Mouse (Mus musculus) retina, embryonic 14.5 days (tissue): ENCODE data around the gene Tsga10ip.
A peak's percentile ranks its signal among the peaks of the same experiment; 100 is the strongest.
"Not testable (repeated sequence)": the region's sequence is repeated elsewhere in the genome, so short reads cannot be mapped to it uniquely, and the experiment has no call there.

Experiments
- DNase-seq: peaks from one replicate; pipeline ENCODE4 v3.0.0-alpha.2; 2015; ENCODE audit warnings: low spot score

Gene Tsga10ip

DNA sequence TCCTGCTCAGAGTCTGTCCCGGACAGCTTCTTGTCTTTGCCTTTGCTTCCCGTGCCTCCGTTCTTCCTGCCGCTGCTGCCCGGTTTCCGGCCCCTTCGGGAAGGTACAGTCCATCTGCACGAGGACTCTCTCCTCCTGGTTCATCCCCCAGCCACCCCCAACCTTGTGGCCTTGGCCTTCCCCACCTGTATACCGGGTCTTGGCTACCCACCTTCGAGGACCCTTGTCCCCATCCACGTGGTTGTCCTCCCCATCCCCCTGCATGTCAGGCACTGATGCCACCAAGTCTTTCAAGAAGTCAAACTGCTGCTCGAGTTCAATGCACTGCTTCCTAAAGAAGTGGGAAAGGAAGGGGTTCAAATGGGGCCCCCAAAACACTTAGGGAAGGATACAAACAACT lies 21.2 kb upstream of the Tsga10ip start:
- no peak for DNase-seq

DNA sequence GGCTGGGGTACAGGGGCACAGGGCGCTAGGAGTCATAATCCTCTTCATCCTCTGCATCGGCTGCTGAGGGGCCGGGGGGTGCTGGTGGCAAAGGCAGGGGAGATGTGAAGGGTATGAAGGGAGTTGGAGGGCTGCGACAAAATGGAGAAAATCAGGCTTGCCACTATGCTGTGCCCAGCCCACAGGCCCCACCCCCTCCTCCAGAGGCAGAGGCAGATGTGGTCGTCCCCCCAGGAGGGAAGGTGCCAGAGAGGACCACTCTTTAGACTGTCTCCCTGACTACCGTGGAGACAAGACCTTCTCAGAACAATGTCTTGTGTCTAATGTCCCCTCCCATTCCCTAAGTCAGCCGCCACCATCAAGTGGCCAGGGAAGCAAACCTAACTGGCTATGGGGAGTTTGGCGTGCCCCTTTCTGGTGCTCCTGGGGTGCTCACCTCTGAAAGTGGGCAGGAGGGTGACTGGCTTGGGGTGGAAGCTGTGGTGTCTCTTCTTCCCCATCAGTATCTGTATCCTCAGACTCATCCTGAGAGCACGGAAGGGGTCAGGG lies 20.6 kb upstream of the Tsga10ip start:
- no peak for DNase-seq

DNA sequence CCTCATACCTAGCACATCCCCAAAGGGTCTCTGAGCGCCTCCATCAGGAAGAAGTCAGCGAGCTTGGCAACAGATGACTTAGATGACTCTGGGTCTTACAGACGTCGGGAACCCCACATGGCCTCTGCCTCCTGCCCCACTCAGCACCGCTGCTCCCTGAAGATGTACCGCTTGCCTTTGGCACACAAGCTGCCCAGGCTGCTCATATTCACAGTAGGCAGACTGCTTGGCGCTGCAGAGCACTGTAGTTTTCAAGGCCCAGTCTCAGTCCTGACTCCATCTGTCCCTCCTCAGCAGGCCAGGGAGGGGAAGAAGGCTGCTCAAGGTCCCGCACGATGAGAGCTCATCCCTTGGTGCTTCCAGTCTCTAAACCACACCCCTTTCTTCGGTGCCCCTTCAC lies 19.9 kb upstream of the Tsga10ip start:
- no peak for DNase-seq

DNA sequence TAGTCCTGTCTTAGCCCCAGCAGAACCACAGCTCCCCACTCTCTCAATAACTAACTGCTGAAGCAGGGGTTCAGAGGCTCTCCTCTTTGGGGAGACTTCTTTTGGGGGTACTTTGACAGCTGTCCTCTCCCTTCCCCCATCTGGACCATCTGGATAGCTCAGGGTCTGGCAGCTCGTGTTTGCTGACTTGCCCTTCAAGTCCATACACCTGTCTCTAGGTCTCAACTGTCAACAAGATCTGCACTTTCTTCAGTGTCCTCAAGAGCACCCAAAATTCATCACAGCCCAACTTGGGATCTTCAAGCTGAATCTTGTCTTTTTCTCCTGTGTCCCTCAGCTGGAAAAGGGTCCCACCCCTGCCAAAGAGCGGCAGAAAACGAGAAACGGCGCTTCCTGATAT lies 19.5 kb upstream of the Tsga10ip start:
- no peak for DNase-seq

DNA sequence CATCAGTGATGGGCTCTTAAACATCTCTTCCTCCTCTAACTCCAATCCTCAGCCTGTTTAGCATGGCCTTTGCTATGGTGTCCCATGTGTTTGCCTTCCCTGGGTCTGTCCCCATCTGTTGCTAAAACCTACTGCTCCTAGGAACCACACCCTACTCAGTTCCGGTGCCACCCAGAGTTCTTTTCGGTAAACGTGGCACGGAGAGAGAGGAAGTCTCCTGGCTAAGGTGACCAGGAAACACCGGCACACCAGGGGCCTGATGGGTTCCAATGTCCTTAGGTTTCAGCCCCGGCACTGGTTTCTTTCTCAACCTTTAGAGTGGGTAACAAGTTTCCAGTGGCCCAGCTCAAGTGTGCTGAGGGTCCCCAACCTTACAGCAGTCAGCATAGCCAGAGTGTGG lies 18.3 kb upstream of the Tsga10ip start:
- DNase-seq: no peak

DNA sequence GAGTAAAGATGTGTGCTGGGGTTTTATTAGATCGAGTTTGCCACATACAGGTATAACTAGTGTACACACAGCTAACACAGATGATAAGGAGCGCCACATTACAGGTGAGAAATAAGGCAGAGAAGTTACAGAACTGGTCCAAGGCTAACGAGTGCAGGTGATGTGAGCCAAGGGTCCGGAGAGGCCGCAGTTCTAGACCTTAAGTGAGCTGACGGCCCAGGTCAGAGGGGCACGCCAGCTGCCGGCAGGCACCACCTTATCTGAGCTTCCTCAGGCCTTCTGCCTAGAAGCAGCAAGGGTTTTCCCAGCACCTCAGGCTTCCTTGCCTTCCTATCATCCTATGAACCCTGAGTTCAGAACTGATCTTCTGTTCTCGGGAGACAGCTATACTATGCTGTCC lies 17.3 kb upstream of the Tsga10ip start:
- no peak for DNase-seq

DNA sequence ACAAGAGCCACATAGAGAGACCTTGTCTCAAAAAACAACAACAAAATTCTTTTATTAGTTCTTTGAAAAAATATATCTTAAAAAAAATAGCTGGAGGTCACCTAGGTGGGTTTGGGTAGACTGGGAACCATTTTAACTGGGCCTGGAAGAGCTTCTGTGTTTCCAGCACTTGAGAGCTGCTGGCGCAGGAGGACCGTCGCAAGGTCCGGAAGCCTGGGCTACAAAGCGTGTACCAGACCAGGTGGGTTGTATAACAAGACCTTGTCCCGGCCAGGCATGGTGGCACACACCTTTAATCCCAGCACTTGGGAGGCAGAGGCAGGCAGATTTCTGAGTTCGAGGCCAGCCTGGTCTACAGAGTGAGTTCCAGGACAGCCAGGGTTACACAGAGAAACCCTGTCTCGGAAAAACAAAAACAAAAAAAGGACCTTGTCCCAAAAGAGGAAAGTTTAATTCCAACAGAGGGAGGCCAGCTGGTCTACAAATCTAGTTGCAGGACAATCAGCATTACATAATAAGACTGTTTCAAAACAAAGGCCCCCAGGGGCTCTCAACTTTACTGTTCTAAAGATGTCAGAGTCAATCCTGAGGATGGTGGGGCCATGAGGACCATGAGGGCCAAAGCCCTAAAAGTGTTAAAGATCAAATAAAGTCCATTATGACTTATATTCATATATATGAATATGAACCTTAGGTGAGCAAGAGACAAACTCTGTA lies 16.6 kb upstream of the Tsga10ip start:
- no peak for DNase-seq

DNA sequence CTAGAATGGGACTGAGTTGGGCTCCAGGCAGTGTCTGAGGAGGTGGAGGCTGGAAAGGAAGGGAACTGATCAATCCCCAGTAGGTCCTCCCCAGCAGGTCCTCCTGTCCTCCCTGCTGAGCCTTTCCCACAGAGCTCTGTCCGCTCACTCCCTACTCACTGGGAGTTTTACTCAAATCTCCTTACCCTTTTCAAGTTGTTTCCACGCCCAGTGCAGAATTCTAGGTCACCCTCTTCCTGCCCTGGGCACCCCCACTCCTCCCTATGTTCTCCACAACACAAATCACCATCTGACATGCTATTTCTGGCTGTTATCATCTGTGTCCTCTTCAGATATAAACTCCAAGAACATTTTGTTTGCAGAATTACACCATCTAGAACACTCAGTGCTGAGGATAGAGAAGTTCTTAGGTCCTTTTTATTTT lies 12.2 kb upstream of the Tsga10ip start:
- DNase-seq: no peak

DNA sequence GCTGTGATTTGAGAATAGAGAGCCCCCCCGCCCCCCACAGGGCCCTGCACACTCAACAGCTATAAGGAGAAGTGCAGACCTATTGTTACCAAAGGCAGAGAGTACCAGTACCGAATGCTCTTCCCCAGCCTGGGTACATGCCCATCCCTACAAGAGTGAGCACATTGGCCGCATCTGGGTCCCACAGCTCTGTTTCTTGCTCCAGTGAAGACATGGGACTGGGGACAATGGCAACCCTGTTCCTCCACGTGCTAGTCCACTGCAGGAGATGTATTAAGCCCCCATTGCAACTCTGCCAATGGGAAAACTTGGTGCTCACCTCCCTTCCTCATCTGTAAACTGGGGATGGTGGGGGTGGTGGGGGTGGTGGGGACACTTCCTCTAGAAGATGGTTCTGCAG lies 11.5 kb upstream of the Tsga10ip start:
- DNase-seq: no peak

DNA sequence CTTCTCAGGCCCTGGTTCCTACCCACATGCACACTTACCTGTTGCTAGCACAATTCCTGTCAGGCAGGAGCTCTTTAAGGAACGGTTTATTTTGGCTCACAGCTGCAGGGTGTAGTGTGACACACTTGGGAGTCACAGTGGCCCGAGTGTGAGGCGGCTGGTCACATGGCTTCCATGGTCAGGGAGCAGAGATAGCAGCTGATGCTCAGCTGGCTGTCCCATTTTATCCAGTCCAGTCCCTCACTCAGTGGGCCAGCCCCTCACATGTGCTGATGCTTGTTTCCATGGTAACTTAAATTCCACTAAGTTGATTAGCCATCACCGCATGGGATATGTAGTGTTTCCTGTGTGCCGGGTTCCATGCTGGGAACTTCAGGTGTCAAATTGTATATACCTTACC lies 9.6 kb upstream of the Tsga10ip start:
- no peak for DNase-seq

DNA sequence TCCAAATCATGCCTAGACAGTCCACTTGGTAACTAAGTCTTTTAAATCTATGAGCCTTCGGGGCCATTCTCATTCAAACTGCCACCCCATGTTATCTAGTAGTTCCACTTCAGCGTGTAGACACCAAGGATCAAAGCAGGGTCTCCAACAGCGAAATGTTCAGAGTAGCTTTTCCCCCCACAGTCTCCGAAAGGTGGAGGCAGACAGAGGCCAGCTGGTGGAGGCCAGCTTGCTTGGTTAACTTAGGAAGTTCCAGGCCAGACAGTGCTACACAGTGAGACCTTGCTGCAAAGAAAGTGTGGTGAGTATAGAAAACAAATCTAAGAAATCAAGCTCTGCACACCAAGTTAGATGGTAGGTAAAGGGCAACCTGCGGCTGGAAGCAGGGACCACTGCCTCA lies 8.3 kb upstream of the Tsga10ip start:
- DNase-seq: no peak

DNA sequence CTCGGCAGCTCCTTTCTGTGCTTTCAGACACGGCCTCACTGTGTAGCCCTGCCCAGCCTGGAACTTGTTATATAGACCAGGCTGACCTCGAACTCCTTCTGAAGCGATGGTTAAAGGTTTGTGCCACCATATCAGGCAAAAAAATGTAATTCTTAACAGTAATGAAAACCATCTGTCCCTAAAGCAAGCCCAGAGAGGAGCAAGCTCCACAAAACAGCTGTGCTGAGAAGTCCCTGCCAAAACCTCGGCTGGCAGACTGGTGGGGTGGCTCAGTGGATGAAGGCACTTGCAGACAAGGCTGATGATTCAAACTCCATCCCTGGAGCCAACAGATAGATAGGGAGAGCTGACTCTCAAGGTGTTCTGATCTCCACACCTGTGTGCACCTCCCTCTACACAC lies 6.7 kb upstream of the Tsga10ip start:
- no peak for DNase-seq

DNA sequence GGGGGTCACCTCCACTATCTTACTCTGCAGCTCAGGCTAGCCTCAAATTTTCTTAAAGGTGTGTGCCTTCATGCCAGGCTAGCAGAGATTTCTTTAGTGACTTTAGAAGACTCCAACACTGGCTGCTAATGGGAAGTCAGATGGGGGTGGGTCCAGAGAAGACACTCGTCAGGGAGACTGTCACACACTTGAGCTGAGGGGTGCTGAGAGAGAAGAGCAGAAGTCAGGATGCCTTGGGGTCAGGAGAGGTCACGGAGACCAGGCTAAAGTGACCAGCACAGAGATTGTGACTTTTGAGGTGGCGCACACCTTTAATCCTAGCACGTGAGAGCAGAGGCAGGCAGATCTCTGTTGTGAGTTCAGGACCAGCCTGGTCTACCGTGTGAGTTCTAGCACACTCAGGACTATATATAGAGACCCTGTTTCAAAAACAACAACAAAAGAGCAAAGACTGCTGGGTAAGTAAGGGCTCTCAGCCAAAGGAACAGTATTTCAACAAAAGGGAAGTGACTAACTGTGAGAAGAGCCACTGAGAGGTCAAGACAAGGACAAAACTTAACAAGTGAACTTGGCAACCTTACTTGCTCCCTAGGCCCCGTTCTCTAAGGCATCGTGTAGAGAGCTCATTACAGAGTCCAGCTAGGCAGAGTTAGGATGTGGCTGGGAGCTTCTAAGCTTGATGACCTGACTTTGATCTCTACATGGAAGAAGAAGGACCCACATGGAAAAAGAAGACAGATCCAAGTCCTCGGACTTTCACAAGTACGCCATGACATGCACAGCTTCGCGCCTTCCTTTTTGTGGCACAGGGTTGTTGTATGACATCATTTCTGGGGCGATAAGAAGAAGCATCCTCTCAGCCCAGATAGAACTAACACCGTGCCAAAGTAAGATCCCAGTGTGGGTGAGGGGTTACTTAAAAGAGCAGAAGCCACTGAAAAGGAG lies 6.0 kb upstream of the Tsga10ip start:
- DNase-seq: no peak

DNA sequence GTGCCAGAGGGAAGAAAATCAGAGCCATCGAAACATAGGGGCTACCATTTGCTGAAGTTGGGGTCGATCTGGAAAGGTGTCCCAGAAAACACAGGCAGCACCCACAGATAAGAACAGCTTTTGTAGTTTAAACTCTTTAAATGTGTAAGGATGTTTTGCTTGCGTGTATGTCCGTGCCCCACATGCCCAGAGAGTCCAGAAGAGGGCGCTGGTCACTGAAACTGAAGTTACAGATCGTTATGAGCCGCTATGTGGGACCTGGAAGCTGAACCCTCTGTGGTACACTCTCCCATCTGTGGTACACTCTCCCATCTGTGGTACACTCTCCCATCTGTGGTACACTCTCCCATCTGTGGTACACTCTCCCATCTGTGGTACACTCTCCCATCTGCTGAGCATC lies 4.8 kb upstream of the Tsga10ip start:
- no peak for DNase-seq

DNA sequence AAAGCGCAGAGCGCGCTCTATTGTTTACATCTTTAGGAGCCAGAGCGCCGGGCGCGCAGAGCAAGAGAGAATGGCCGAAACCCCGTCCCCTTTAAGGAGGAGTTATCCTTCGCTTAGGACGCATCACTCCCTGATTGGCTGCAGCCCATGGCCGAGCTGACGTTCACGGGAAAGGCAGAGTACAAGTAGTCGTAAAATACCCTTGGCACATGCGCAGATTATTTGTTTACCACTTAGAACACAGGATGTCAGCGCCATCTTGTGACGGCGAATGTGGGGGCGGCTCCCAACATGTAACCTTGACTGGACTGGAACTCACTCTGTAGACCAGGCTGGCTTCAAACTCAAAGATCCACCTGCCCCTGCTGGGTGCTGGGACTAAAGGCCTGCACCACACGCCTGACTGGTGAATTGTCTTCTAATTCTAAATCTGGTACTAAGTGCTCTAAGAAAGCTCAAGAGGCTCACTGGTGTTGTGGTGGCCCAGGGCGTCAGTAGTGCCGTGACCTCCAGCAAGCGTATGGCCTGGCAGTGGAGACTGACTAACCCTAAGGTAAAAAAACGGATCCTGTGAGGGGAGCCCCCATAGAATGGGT lies 4.3 kb upstream of the Tsga10ip start:
- not testable (repeated sequence) for DNase-seq

DNA sequence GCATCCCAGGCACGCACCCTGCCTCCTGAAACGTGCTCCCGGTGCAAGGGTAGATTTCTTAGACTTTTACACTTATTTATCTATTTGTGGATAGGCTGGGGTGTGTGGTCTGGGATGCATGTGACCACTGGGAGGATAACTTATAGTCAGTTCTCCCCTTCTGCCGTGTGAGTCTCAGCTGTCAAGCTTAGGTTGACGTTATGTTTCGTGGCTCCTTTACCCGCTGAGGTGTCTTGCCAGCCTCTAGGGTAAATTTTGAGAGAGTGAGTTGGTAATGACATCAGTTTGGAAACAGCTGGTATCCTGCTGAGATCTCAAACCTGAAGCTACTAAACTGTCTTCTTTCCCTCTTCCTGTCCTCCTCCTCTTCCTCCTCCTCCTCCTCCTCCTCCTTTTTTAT lies 3.6 kb upstream of the Tsga10ip start:
- no peak for DNase-seq

DNA sequence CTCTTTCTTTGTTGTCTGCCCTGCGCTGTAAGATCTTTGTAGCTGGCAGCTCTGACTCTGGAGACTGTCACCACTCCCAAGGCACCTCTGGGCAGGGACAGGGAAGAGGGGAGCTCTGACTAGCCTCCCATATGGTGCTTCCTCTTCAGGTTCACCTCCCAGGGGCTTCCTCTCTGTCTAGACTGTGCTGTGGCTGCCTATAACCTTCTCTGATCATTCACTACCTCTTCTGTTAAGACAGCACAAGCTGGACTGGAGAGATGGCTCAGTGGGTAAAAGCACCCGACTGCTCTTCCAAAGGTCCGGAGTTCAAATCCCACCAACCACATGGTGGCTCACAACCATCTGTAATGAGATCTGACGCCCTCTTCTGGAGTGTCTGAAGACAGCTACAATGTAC lies 1.3 kb downstream of the Tsga10ip start:
- not testable (repeated sequence) for DNase-seq

DNA sequence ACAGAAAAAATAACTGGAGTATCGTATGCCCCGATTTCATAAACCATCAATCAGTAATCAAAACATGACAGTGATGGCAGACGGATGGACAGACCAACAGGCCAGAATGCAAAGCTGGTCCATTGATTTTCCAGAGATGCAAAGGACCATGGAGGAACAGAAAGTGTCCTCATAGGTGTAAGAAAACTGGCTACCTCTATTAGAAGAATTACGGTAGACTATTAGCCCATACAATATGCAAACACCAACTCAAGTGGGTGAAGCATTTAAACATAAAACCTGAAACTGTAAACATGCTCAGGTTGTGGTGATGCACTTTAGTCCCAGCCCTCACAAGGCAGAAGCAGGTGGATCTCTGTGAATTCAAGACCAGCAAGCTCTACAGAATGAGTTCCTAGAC lies 7.0 kb downstream of the Tsga10ip start:
- peak; percentile 34 for DNase-seq

DNA sequence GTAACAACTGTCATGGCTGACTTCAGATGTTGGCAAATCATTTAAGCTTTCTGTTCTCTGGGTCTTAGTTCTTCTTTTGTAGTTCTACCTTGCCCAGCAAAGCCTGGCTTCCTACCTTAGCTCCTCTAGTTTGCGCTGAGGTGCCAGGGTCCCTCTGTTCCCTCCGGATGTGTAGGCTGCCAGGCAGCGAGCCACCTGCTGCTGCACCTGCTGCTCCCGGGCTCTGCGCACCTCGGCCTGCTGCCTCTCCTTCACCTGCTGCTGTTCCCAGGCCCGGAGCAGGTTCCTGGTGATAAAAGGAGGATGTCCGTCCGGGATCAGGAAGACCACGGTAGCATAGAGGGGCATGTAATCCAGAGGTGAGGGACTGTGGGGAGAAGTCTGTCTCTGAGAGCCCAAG lies 8.2 kb downstream of the Tsga10ip start:
- DNase-seq: no peak

DNA sequence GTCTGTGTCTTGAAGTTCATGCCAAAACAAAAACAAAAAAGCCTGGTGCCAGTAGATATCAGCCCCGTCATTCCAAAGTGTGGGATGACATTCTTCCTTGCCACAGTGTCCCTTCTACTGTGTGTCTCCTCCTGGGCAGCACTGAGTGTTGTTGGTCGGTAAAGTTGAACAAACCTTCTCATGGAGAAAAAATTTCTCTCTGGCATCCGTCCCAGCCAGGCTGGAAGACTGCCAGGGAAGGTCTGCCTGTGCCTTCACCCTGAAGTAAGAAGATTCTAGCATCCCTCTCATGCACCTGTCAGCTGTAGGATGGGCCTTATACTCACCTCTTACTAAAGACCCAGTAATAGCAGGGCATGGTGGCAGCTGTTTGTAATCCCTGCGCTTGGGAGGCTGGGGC lies 9.4 kb downstream of the Tsga10ip start:
- DNase-seq: no peak

DNA sequence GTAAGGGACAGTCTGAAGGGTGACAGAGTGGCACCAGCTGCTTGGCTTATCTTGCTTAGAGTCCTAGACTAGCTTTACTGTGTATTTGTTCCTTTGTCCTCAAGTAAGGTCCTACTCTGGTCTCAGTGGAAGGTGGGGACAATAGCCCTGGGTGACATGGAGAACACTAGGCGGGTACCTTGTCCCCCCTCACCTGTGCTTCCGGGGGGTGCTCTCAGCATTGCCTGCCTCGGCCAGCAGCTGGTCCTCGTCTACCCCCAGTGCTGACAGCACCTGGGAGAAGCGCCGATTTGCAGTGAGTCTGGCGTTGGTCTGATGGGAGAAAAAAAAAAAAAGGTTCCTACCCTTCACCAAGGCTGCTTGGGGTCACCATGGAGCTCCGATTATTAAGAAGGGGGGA lies 11.9 kb downstream of the Tsga10ip start:
- no peak for DNase-seq

DNA sequence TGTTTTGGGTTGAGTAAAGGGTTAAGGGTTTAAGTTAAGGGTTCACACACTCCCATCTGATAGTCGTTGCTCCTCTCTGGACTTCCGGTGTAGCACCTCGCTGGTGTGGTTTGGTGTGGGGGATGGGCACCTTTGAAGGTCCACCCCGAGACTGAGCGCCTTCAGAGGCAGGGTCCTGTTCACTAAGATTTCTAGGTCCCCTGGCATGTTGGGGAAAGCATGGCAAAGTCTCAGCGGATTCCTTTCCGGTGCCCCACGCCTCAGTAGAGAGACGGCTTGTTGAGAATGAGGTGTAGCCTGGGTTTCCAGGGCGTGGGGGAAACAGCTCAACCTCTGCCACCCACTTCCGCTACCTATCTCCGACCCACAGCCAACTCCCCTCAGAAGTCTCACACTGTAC lies 12.7 kb downstream of the Tsga10ip start:
- DNase-seq: no peak
